Mouse (Mus musculus) mature B cell (primary cell): Measurements from ENCODE around the gene Cbln3.

ENCODE experiments used
- in situ Hi-C: fragments of 300-500 bp; cut with MboI; formaldehyde crosslinking; loops from 2 replicates; pipeline ENCODE4 v1.14.3; 2019

Cbln3 gene

GRCm38 (mm10) chr14:55850885-55851284 lies 33.3 kb downstream of the Cbln3 start:
- in situ Hi-C loops = no loop called here

- in situ Hi-C loops = no loop called here
These were observed 38.5 kb downstream of the Cbln3 start for GRCm38 (mm10) chr14:55845506-55846294.

- in situ Hi-C loops = no loop called here
These were observed 41.4 kb downstream of the Cbln3 start for GRCm38 (mm10) chr14:55842794-55843193.

GRCm38 (mm10) chr14:55840853-55841366 lies 43.3 kb downstream of the Cbln3 start:
- in situ Hi-C loops = no loop called here

- in situ Hi-C loops = no loop called here
These were observed 45.5 kb downstream of the Cbln3 start for GRCm38 (mm10) chr14:55838740-55839139.

- in situ Hi-C loops = no loop called here
These were observed 45.9 kb downstream of the Cbln3 start for GRCm38 (mm10) chr14:55838312-55838711.

GRCm38 (mm10) chr14:55834808-55835533 lies 49.2 kb downstream of the Cbln3 start:
- in situ Hi-C loops = no loop called here

GRCm38 (mm10) chr14:55833126-55833525 lies 51.1 kb downstream of the Cbln3 start:
- in situ Hi-C loops = no loop called here

- in situ Hi-C loops = no loop called here
These were observed 53.9 kb downstream of the Cbln3 start for GRCm38 (mm10) chr14:55830331-55830730.

- in situ Hi-C loops = no loop called here
These were observed 54.3 kb downstream of the Cbln3 start for GRCm38 (mm10) chr14:55829854-55830253.
